Mouse (Mus musculus): ENCODE data around the gene Hhatl. TPM values are rescaled to one million over a fixed set of nuclear protein-coding genes. Genes with fewer than 3 reads are reported as not detected.

Gene Hhatl
- polyA plus RNA-seq, 1 experiment from 2014 or later = 1.8 TPM

- no peak for ATAC-seq (ENCODE audit: borderline replicate concordance, extremely low read depth, low FRiP score, low TSS enrichment)
- H3K4me1 ChIP-seq = peaks cover 31% of the 10 kb centered on the region
- no peak overlapping the region for H3K4me2 ChIP-seq
- H3K27ac ChIP-seq = peak overlapping the region; percentile 32
- WGBS = 75% methylated on average over 16 of the region's 16 CpGs
- no peak overlapping the region for H3K9ac ChIP-seq
- no peaks in the 10 kb centered on the region for H3K9me3 ChIP-seq
- H3K4me3 ChIP-seq = no peak overlapping the region
- peaks cover 57% of the 10 kb centered on the region for H3K36me3 ChIP-seq
- no peaks in the 10 kb centered on the region for H3K27me3 ChIP-seq
These were observed 27.0 kb downstream of the Hhatl start for GRCm38 (mm10) chr9:121765166-121765855.

- Histone ChIP-seq H3K4me1 (peaks cover 36% of the 10 kb centered on the region), H3K9ac (no peak overlapping the region), H3K36me3 (peaks cover 57% of the 10 kb centered on the region), H3K4me3 (no peak overlapping the region), H3K27me3 (no peaks in the 10 kb centered on the region), H3K4me2 (no peak overlapping the region), H3K9me3 (no peaks in the 10 kb centered on the region), H3K27ac (no peak overlapping the region)
- WGBS = 72% methylated on average over 19 of the region's 19 CpGs
- no peak for ATAC-seq (ENCODE audit: borderline replicate concordance, extremely low read depth, low FRiP score, low TSS enrichment)
These were observed 28.6 kb downstream of the Hhatl start for GRCm38 (mm10) chr9:121763716-121764115.

- Histone ChIP-seq H3K27ac (no peak overlapping the region), H3K4me3 (no peak overlapping the region), H3K36me3 (peaks cover 49% of the 10 kb centered on the region), H3K9me3 (no peaks in the 10 kb centered on the region), H3K4me2 (no peak overlapping the region), H3K4me1 (peaks cover 46% of the 10 kb centered on the region), H3K9ac (no peak overlapping the region), H3K27me3 (no peaks in the 10 kb centered on the region)
- 81% methylated on average over 25 of the region's 25 CpGs for WGBS
- ATAC-seq (ENCODE audit: borderline replicate concordance, extremely low read depth, low FRiP score, low TSS enrichment) = no peak
These were observed 29.5 kb downstream of the Hhatl start for GRCm38 (mm10) chr9:121762761-121763160.

- WGBS = 86% methylated on average over 10 of the region's 10 CpGs
- Histone ChIP-seq H3K9me3 (no peaks in the 10 kb centered on the region), H3K9ac (no peak overlapping the region), H3K36me3 (peaks cover 46% of the 10 kb centered on the region), H3K27me3 (no peaks in the 10 kb centered on the region), H3K4me3 (no peak overlapping the region), H3K4me1 (peaks cover 46% of the 10 kb centered on the region), H3K4me2 (no peak overlapping the region), H3K27ac (no peak overlapping the region)
- ATAC-seq (ENCODE audit: borderline replicate concordance, extremely low read depth, low FRiP score, low TSS enrichment) = no peak
These were observed 30.1 kb downstream of the Hhatl start for GRCm38 (mm10) chr9:121762248-121762647.

GRCm38 (mm10) chr9:121761787-121762186 lies 30.5 kb downstream of the Hhatl start:
- H3K27ac ChIP-seq = no peak overlapping the region
- H3K4me3 ChIP-seq = no peak overlapping the region
- H3K9ac ChIP-seq = no peak overlapping the region
- 62% methylated on average over 8 of the region's 8 CpGs for WGBS
- peaks cover 43% of the 10 kb centered on the region for H3K36me3 ChIP-seq
- no peaks in the 10 kb centered on the region for H3K27me3 ChIP-seq
- peaks cover 46% of the 10 kb centered on the region for H3K4me1 ChIP-seq
- no peak overlapping the region for H3K4me2 ChIP-seq
- ATAC-seq (ENCODE audit: borderline replicate concordance, extremely low read depth, low FRiP score, low TSS enrichment) = no peak
- no peaks in the 10 kb centered on the region for H3K9me3 ChIP-seq

GRCm38 (mm10) chr9:121761091-121761665 lies 31.1 kb downstream of the Hhatl start:
- peak overlapping the region; percentile 96 for H3K4me2 ChIP-seq
- no peaks in the 10 kb centered on the region for H3K9me3 ChIP-seq
- peaks cover 40% of the 10 kb centered on the region for H3K36me3 ChIP-seq
- WGBS = 53% methylated on average over 10 of the region's 10 CpGs
- no peak for ATAC-seq (ENCODE audit: borderline replicate concordance, extremely low read depth, low FRiP score, low TSS enrichment)
- H3K4me3 ChIP-seq = peak overlapping the region; percentile 72
- H3K4me1 ChIP-seq = peaks cover 46% of the 10 kb centered on the region
- no peaks in the 10 kb centered on the region for H3K27me3 ChIP-seq
- peak overlapping the region; percentile 94 for H3K27ac ChIP-seq
- H3K9ac ChIP-seq = peak overlapping the region; percentile 94; the same call in 1 of the 2 replicates

- Histone ChIP-seq H3K36me3 (peaks cover 40% of the 10 kb centered on the region), H3K4me1 (peaks cover 46% of the 10 kb centered on the region), H3K9me3 (no peaks in the 10 kb centered on the region), H3K27ac (peak overlapping the region; percentile 94), H3K27me3 (no peaks in the 10 kb centered on the region), H3K9ac (peak overlapping the region; percentile 94), H3K4me2 (peak overlapping the region; percentile 96), H3K4me3 (peak overlapping the region; percentile 72)
- peak; percentile 68 for ATAC-seq (ENCODE audit: borderline replicate concordance, extremely low read depth, low FRiP score, low TSS enrichment)
- 2% methylated on average over 43 of the region's 43 CpGs for WGBS
These were observed 31.8 kb downstream of the Hhatl start for GRCm38 (mm10) chr9:121760271-121761090.

- Histone ChIP-seq H3K36me3 (peaks cover 42% of the 10 kb centered on the region), H3K9ac (peak within 1 kb of the TSS; percentile 94), H3K4me2 (peak within 1 kb of the TSS; percentile 96), H3K9me3 (no peaks in the 10 kb centered on the region), H3K4me3 (peak within 1 kb of the TSS; percentile 72), H3K27ac (peak within 1 kb of the TSS; percentile 94), H3K27me3 (no peaks in the 10 kb centered on the region), H3K4me1 (peaks cover 38% of the 10 kb centered on the region)
- WGBS = under 1% methylated on average over 89 of the region's 97 CpGs
- peak; percentile 74 for ATAC-seq (ENCODE audit: borderline replicate concordance, extremely low read depth, low FRiP score, low TSS enrichment)
These were observed 32.9 kb downstream of the Hhatl start, which contains the start of gene Zfp651 for GRCm38 (mm10) chr9:121759091-121760081. Gene Zfp651, plus strand, starts transcription at chr9:121759330.

- no peak for ATAC-seq (ENCODE audit: borderline replicate concordance, extremely low read depth, low FRiP score, low TSS enrichment)
- Histone ChIP-seq H3K4me2 (peak overlapping the region; percentile 96), H3K4me1 (peaks cover 32% of the 10 kb centered on the region), H3K27me3 (no peaks in the 10 kb centered on the region), H3K9ac (peak overlapping the region; percentile 94; the same call in 1 of the 2 replicates), H3K9me3 (no peaks in the 10 kb centered on the region), H3K36me3 (peaks cover 41% of the 10 kb centered on the region), H3K27ac (peak overlapping the region; percentile 5; the same call in 1 of the 2 replicates), H3K4me3 (peak overlapping the region; percentile 72)
- 52% methylated on average over 10 of the region's 10 CpGs for WGBS
These were observed 34.2 kb downstream of the Hhatl start for GRCm38 (mm10) chr9:121757835-121758814.

- no peak for ATAC-seq (ENCODE audit: borderline replicate concordance, extremely low read depth, low FRiP score, low TSS enrichment)
- no peak overlapping the region for H3K9ac ChIP-seq
These were observed 34.9 kb downstream of the Hhatl start for GRCm38 (mm10) chr9:121757432-121757831.

More at GRCm38 (mm10) chr9:121757432-121757831, 34.9 kb downstream of the Hhatl start:
- Histone ChIP-seq H3K4me3 (no peak overlapping the region), H3K4me2 (no peak overlapping the region), H3K27me3 (no peaks in the 10 kb centered on the region), H3K9me3 (no peaks in the 10 kb centered on the region), H3K27ac (peak overlapping the region; percentile 5; the same call in 1 of the 2 replicates), H3K4me1 (peaks cover 32% of the 10 kb centered on the region), H3K36me3 (peaks cover 39% of the 10 kb centered on the region)
- 52% methylated on average over 3 of the region's 3 CpGs for WGBS

All from lung, embryonic 15.5 days (tissue).